Mouse (Mus musculus): ENCODE results near the gene Brd3. TPM values are rescaled to one million over a fixed set of nuclear protein-coding genes. Genes with fewer than 3 reads are reported as not detected.

Brd3 gene
- total RNA-seq, 2 experiments from 2014 or later, result 79.7 to 80.2 TPM

- peak; percentile 92 to 93 for DNase-seq (ENCODE audit: low spot score in 2 of 2)
These were observed 79.4 kb downstream of the Brd3 start for GRCm38 (mm10) chr2:27428071-27428470.

DNA sequence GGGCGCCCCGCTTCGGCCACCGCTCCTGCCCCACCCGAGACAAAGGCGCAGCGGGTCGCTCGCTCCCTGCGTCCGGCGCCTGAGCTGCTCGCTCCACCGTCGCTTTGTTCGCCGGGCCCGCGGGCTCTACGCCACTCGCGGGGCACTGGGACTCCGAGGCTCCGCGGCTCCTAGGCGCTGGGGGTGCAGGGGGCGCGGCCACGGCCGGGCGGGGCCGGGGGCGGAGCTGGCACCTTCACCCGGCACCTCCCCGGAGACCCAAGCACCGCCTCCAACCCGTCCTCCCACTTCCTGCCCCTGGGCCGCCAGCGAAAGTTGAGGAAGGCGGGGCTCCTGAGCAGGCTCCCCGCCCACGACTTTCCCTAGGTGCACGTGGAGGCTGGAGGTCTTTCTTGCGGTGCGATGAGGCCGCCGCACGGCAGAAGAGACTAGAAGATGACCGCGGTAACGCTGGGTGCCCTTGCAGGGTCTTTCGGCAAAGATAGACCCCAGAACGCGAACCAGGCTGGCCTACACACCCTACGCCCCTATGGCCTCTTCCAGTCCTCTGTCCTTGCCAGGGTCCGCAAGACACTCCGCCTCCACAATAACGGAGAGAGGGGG is 80.5 kb downstream of the Brd3 start, which contains the start of gene Vav2:
Vav2 (minus strand) TSS at position 179 of the 603 bp plus-strand sequence.
- peak; percentile 72 to 85 for DNase-seq (ENCODE audit: low spot score in 2 of 2)

DNA sequence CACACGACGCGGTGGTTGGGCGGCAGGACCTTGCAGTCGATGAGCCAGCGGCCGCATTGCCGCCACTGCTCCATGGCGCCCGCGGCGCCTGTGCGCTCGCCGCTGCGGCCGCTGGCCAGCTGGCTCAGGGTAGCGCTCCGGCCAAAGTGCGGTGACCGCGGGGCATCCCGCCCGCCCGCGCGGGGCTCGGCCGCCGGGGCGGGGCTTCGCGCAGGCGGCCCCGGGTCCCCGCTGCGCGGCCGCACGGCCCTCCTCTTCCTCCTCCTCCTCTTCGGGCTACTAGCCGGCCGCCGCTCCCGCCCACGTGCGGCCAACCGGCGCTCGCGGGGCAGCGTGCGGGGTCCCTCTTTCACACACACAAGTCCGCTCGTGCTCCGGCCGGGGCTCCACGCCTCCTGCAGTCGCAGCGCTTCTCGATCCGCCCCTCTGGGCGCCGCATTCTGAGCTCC is 81.0 kb downstream of the Brd3 start:
- peak in 1 of 2 experiments; percentile 64 for DNase-seq (ENCODE audit: low spot score in 2 of 2)

DNA sequence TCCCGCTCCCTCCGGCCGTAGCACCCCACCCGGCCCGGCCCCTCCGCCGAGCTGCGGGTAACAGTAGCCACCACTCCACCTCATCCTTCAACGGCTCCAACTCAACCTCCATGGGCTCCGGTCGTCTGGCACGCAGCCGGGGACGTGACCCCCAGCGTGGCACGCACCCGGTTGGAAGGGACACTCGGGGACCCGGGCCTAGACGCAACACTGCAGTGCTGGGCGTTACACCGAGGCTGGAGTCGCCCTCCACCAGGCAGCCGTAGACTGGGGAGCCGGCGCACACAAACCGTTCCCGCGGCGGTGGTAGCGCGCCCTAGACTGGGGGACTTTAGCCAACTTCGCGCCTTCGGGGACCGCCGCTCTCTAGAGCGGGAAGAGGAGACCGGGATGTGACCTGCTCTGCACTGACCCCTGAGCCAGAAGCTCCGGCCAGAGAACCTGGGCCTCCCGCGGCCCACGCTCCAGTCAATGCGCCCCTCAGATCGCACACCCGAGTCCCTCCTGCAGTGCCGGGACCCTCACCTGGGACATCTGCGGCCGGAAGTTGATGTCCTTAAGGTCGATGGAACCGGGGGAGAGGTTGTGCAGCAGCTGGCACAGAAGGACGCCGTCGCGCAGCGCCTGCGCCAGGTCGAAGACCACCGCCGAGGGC is 81.6 kb downstream of the Brd3 start:
- peak in 1 of 2 experiments; percentile 62 for DNase-seq (ENCODE audit: low spot score in 2 of 2)

GRCm38 (mm10) chr2:27425161-27425611 is 82.3 kb downstream of the Brd3 start:
- no peak for DNase-seq (ENCODE audit: low spot score in 2 of 2)

DNA sequence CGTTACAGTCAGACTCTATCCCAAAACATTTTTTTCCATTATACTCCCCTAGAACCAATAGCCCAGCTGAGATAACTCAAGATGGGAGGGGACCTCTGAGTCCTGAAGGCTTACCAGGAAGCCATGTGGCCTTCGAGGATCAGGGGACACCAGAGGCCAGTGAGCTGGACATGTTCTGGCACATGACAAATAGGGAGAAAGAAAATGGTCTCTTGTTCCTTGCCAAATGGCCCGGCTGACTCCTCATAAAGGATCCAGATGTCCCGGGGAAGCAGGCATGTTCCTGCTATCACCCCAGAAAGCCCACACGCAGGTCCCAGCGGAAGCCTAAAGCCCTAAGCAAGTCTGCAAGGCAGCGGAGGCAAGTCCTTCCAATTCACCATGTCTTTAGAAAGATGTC is 83.9 kb downstream of the Brd3 start:
- no peak for DNase-seq (ENCODE audit: low spot score in 2 of 2)

GRCm38 (mm10) chr2:27421293-27422068 is 86.0 kb downstream of the Brd3 start:
- peak; percentile 70 to 77 for DNase-seq (ENCODE audit: low spot score in 2 of 2)

GRCm38 (mm10) chr2:27418577-27419070 is 88.8 kb downstream of the Brd3 start:
- no peak for DNase-seq (ENCODE audit: low spot score in 2 of 2)

GRCm38 (mm10) chr2:27417648-27418153 is 89.8 kb downstream of the Brd3 start:
- DNase-seq (ENCODE audit: low spot score in 2 of 2), result no peak

DNA sequence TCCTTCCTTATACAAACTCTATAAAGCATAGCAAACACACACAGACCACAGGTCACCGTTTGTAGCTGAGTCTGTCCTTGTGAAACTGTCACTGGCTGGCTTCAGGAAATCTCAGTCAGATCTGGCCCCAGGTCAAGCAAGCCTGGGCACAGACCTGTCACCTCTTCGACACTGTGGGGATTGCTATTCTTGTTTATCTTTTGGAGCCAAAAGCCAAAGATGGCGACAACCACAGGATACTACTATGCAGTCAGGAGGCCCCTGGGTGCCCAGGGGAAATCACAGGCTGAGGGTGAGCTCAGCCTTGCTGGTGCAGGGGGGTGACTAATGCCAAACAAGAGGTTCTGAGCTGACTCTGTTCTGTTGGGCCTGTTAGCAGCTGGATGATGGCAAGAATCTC is 91.0 kb downstream of the Brd3 start:
- DNase-seq (ENCODE audit: low spot score in 2 of 2), result no peak

DNA sequence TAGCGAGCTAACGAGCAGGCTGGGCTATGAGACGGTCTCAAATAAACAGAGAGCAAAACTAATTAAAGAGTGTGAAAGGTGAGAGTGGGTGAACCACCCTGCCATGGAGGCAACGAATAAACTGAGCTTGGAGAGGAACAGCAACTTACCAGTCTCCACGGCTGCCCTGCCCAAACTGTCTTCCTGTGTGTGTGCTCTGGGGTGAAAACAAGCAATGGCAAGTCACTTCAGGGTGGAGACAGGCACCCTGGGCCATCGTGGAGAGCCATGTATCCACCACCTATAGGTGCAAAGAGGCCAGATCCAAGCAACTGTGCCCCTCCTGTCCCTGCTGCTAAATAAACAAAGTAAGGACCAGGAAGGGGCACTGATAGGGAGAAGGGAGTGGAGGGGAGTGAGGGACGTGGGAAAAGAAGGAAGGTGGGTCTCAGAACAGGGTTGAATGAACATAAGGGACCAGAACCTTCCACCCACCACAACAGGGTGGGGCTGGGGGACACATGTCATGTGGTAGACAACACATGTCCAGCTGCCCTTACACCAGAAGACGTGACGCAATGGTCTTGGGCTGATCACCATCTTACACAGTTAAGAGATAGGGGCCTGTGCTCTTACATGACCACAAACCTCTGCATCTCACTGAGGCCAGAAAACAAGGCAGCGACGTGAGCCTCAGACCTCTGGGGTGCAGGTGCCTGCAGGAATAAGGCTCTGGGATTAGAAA is 92.2 kb downstream of the Brd3 start:
- no peak for DNase-seq (ENCODE audit: low spot score in 2 of 2)

- DNase-seq (ENCODE audit: low spot score in 2 of 2), result no peak
These were observed 93.4 kb downstream of the Brd3 start for GRCm38 (mm10) chr2:27413936-27414657.

- no peak for DNase-seq (ENCODE audit: low spot score in 2 of 2)
These were observed 93.9 kb downstream of the Brd3 start for GRCm38 (mm10) chr2:27413582-27413935.

DNA sequence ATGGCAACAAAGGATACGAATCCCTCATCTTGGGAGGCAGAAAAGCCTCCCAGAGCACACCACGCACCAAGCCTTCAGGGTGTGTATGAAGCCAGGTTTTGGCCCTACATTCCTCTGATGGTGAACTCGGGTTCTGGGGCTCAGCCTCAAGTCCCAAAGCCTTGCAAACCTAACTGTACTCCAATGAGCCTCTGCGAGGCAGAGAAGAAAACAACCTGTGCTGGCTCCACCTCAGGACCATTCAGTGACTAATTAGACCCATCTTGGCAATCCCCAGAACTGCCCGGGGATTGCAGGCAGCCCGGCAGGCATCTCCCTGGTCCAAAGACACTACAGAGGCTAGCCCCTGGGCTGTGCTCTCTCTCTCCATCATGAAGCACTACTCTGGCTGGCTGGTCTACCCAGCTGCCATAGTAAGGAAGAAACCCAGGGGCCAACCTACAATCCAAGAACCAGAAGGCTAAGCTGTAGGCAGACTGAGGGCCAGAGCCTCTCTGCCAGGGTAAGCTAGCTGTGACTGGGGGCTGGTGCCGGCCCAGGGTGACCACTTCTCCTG is 95.1 kb downstream of the Brd3 start:
- no peak for DNase-seq (ENCODE audit: low spot score in 2 of 2)

- no peak for DNase-seq (ENCODE audit: low spot score in 2 of 2)
These were observed 95.7 kb downstream of the Brd3 start for GRCm38 (mm10) chr2:27411688-27412174.

GRCm38 (mm10) chr2:27410518-27411140 is 96.8 kb downstream of the Brd3 start:
- no peak for DNase-seq (ENCODE audit: low spot score in 2 of 2)

GRCm38 (mm10) chr2:27408194-27408593 is 99.3 kb downstream of the Brd3 start:
- DNase-seq (ENCODE audit: low spot score in 2 of 2), result no peak

DNA sequence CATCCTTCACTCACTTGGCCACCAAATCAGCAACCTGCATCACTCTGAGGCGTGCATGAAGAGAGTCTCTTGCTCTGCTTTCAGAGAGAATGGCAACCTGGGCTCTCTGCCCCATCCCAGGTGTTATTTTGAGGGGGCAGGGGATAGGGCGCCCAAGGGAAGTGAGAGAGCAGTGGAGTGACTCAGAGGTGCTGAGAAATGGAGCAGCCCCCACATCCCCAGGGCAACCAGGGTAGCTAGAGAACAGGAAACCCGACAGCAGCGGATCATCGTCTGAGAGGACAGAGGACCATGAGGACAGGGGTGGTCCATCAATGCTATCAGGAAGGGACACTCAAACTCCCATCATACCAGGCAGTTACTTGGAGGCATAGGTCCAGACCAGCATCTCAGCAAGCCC is 100.5 kb downstream of the Brd3 start:
- DNase-seq (ENCODE audit: low spot score in 2 of 2), result no peak

GRCm38 (mm10) chr2:27405094-27405884 is 102.2 kb downstream of the Brd3 start:
- DNase-seq (ENCODE audit: low spot score in 2 of 2), result no peak

Measured in layer of hippocampus, postnatal 10 days (tissue).